Mouse (Mus musculus) limb, embryonic 15.5 days (tissue): ENCODE measurements at regions not wholly inside any gene's neighbourhood (a gene's known extent, or its start where the extent isn't known, plus 50 kb on each side); places are given as distances from the start of the nearest gene placed in this dataset.

Source experiments
- ATAC-seq: fragments of 200-750 bp; cut with Nextera tagmentation; 2 replicates; pipeline ENCODE4 v1.8.0; 2017; ENCODE audit warnings: low read depth, moderate TSS enrichment; ENCODE audit not compliant: insufficient number of reproducible peaks, low FRiP score, low TSS enrichment
- H3K27ac ChIP-seq: fragments of 300-500 bp; sonication (generic); 2 replicates; pipeline ENCODE4 v1.5.1; 2015; ENCODE audit warnings: moderate library complexity, mild to moderate bottlenecking, inconsistent platforms
- H3K27me3 ChIP-seq: fragments of 300-500 bp; sonication (generic); 2 replicates; pipeline ENCODE4 v1.6.1; 2015; ENCODE audit warnings: inconsistent platforms
- H3K36me3 ChIP-seq: fragments of 300-500 bp; sonication (generic); 2 replicates; pipeline ENCODE4 v1.6.1; 2015; ENCODE audit warnings: inconsistent platforms
- H3K4me1 ChIP-seq: fragments of 300-500 bp; sonication (generic); 2 replicates; pipeline ENCODE4 v1.6.1; 2015; ENCODE audit warnings: inconsistent platforms
- H3K4me2 ChIP-seq: fragments of 300-500 bp; sonication (generic); 2 replicates; pipeline ENCODE4 v1.6.1; 2015; ENCODE audit warnings: mild to moderate bottlenecking, inconsistent platforms
- H3K4me3 ChIP-seq: fragments of 300-500 bp; sonication (generic); 2 replicates; pipeline ENCODE4 v1.5.1; 2015; ENCODE audit warnings: mild to moderate bottlenecking, inconsistent platforms
- H3K9ac ChIP-seq: fragments of 300-500 bp; sonication (generic); 2 replicates; pipeline ENCODE4 v1.6.1; 2015; ENCODE audit warnings: inconsistent platforms
- H3K9me3 ChIP-seq: fragments of 300-500 bp; sonication (generic); 2 replicates; pipeline ENCODE4 v1.6.1; 2016; ENCODE audit warnings: inconsistent platforms
- WGBS: fragments of 180-500 bp; shearing (Covaris S2); methylation state at CpG from one replicate; pipeline ENCODE4 v1.1.7; 2015; 5-methylcytosine and 5-hydroxymethylcytosine counted together

DNA sequence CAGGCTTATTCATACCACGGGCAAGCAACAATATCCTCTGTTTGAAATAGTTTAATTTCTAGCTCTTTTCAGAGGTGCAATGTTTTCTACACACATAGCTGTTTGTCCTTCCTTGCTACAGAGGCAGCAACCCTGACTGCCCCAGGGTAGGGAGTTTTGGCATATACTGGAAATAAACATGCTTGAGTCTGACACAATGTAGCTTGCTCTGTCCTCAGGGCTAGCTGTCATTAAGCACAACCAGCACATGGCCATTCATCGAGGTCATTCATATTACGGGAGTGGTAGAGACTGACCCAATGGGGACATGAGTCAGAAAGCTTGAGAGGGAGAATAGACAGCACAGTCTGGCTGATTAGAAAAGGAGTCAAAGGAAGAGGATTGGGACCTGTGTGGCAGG is 677.8 kb downstream of the Zfp619 start:
- H3K4me1 ChIP-seq = no peaks in the 10 kb centered on the region
- H3K4me3 ChIP-seq = no peak overlapping the region
- no peak overlapping the region for H3K27ac ChIP-seq
- H3K9ac ChIP-seq = no peak overlapping the region
- ATAC-seq = no peak
- no peaks in the 10 kb centered on the region for H3K36me3 ChIP-seq
- no peaks in the 10 kb centered on the region for H3K9me3 ChIP-seq
- 87% methylated on average over 3 of the region's 3 CpGs for WGBS
- H3K4me2 ChIP-seq = no peak overlapping the region
- H3K27me3 ChIP-seq = no peaks in the 10 kb centered on the region

DNA sequence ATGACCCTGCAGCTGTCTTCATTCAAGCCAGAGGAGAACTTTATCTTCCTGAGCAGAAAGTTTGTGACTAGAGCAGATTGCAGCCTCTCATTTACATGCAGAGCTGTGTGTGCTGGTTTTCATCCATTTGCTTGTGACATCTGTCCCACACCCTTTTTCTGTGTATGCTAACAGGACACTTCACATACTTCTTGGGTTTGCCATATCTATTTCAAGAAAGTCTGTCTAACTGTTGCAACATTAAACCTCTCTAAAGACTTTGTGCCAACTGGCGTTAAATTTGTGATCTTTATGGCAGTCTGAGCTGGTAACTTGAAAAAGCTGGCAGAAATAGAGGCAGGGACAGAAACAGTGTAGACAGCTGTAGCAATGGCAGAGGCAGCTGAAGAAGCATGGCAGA is 685.0 kb downstream of the Zfp619 start:
- no peak for ATAC-seq
- no peaks in the 10 kb centered on the region for H3K4me1 ChIP-seq
- H3K9me3 ChIP-seq = no peaks in the 10 kb centered on the region
- no peak overlapping the region for H3K27ac ChIP-seq
- H3K4me3 ChIP-seq = no peak overlapping the region
- H3K4me2 ChIP-seq = no peak overlapping the region
- no peaks in the 10 kb centered on the region for H3K27me3 ChIP-seq
- 57% methylated on average over 1 of the region's 1 CpGs for WGBS
- no peaks in the 10 kb centered on the region for H3K36me3 ChIP-seq
- H3K9ac ChIP-seq = no peak overlapping the region

DNA sequence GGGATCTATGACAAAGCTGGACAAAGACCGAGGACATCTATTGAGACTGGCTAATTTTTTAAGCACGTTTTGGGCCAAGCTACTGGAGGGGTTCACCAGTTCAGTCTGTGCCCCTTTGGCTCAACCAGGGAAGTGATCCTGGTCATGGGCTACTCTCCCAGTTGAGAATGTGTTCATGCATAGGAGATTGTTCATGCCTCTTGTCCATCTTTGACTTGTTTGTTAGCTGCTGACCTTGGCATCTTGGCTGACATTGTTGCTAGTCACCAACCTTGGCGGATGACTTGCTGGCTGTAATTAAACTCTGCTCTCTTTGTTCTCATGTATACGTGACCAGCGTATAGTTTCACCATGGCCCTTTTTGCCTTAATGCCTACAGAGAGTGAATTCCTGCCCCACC is 686.2 kb upstream of the Vstm2b start:
- 77% methylated on average over 5 of the region's 5 CpGs for WGBS
- H3K4me1 ChIP-seq = no peaks in the 10 kb centered on the region
- H3K4me2 ChIP-seq = no peak overlapping the region
- H3K9ac ChIP-seq = no peak overlapping the region
- ATAC-seq = no peak
- no peak overlapping the region for H3K4me3 ChIP-seq
- H3K27ac ChIP-seq = no peak overlapping the region
- H3K27me3 ChIP-seq = no peaks in the 10 kb centered on the region
- H3K36me3 ChIP-seq = no peaks in the 10 kb centered on the region
- no peaks in the 10 kb centered on the region for H3K9me3 ChIP-seq

DNA sequence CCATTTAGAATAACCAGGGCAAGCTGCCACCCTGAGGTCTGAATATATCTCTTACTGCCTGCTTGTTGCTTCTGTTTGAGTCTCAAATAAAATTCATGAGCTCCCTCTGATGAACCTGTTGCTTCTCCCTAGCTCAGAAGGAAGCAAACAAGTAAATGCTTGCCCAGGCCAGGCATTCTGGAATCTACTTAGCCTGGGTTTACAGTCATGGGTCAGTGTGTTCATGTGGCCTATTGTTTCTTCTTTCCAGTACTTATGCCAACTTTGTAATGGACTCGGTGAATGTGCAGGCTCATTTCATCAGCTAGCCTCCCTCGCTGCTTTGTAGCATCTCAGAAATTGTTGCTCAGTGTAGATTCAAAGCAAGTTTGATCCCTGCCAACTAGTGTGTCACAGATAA is 685.6 kb upstream of the Vstm2b start:
- WGBS = 89% methylated on average over 2 of the region's 2 CpGs
- no peak overlapping the region for H3K4me2 ChIP-seq
- H3K9ac ChIP-seq = no peak overlapping the region
- H3K4me1 ChIP-seq = no peaks in the 10 kb centered on the region
- H3K4me3 ChIP-seq = no peak overlapping the region
- H3K27me3 ChIP-seq = no peaks in the 10 kb centered on the region
- H3K27ac ChIP-seq = no peak overlapping the region
- no peaks in the 10 kb centered on the region for H3K36me3 ChIP-seq
- ATAC-seq = no peak
- no peaks in the 10 kb centered on the region for H3K9me3 ChIP-seq

DNA sequence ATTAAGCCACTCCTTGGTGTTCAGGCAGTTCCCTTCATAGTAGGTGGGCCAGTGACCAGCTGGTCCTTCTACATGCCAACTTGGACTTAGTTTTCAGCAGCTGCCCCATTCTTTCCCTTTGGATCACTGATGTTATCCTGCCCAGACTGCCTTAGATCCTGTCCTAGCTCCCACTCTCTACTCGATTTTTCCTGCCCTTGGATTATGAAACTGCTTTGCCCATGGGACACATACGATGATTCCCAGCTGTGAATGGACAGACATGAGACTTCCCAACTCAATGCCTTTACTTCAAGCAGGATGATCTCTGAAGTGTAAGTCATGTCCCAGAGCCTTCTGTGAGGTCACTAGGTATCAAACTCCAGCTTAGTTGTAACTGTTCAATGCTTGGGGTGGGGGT is 684.5 kb upstream of the Vstm2b start:
- no peaks in the 10 kb centered on the region for H3K9me3 ChIP-seq
- no peak overlapping the region for H3K4me2 ChIP-seq
- H3K27me3 ChIP-seq = no peaks in the 10 kb centered on the region
- no peaks in the 10 kb centered on the region for H3K36me3 ChIP-seq
- no peak overlapping the region for H3K9ac ChIP-seq
- 64% methylated on average over 2 of the region's 2 CpGs for WGBS
- H3K4me3 ChIP-seq = no peak overlapping the region
- H3K27ac ChIP-seq = no peak overlapping the region
- no peaks in the 10 kb centered on the region for H3K4me1 ChIP-seq
- no peak for ATAC-seq

DNA sequence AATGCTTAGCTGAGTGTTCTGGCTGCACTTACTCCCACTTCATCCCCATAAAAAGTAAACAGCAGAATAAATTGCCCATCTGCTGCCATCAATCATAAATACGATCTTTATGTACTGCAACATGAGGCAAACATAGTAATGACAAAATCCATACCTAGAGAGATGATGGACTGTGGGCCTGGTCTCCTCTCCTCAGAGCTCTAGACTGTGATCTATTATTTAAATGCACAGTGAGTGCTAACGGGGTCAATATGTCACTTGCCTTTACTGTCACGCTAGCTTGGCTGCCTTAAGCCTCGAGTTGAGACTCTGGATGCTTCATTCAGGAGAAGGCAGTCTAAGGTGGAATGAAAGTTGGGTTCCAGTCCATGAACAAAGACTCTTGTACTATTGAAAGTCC is 683.7 kb upstream of the Vstm2b start:
- no peaks in the 10 kb centered on the region for H3K9me3 ChIP-seq
- H3K9ac ChIP-seq = no peak overlapping the region
- no peak overlapping the region for H3K4me2 ChIP-seq
- no peak overlapping the region for H3K27ac ChIP-seq
- no peaks in the 10 kb centered on the region for H3K27me3 ChIP-seq
- no peaks in the 10 kb centered on the region for H3K36me3 ChIP-seq
- no peak overlapping the region for H3K4me3 ChIP-seq
- no peak for ATAC-seq
- no peaks in the 10 kb centered on the region for H3K4me1 ChIP-seq
- 46% methylated on average over 4 of the region's 4 CpGs for WGBS

DNA sequence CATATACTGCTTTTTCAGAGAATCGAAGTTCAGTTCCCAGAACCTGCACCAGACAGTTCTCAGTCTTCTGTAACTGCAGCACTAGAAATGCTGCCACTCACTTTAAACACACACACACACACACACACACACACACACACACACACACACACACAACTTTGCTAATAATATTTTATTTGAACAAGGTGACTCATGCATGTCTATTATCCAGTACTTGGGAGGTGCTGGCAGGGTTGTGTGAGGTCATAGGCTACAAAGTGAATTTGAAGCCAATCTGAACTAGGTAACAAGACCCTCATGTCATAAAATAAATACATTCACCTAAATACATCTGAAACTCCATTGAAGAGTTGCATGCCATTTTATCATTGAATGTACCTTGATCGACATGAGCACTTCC is 682.9 kb upstream of the Vstm2b start:
- H3K9me3 ChIP-seq = no peaks in the 10 kb centered on the region
- WGBS = 54% methylated on average over 2 of the region's 2 CpGs
- no peak overlapping the region for H3K27ac ChIP-seq
- H3K4me1 ChIP-seq = no peaks in the 10 kb centered on the region
- H3K36me3 ChIP-seq = no peaks in the 10 kb centered on the region
- H3K27me3 ChIP-seq = no peaks in the 10 kb centered on the region
- no peak overlapping the region for H3K4me3 ChIP-seq
- no peak overlapping the region for H3K9ac ChIP-seq
- no peak for ATAC-seq
- H3K4me2 ChIP-seq = no peak overlapping the region

DNA sequence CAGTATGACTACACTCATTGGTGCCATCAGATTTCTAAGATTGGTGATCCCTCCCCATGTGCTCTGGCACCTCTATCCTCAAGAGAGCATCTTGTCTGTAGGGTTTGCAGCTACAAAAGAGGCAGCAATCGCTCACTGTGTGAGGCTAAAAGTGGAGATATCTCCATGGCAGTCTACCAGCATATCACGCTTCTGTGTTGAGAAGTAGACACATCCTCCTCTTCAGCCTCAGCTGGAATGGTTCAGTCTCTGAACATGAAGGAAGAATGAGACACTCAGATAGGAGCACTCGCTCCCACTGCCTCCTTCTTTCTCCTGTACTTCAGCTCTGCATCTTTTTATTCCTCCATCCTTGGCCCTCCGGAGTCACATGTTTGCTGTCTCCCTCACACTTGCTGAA is 677.6 kb upstream of the Vstm2b start:
- Histone ChIP-seq H3K27me3 (no peaks in the 10 kb centered on the region), H3K4me1 (no peaks in the 10 kb centered on the region), H3K9ac (no peak overlapping the region), H3K27ac (no peak overlapping the region), H3K9me3 (no peaks in the 10 kb centered on the region), H3K36me3 (no peaks in the 10 kb centered on the region), H3K4me2 (no peak overlapping the region), H3K4me3 (no peak overlapping the region)
- WGBS = 80% methylated on average over 4 of the region's 4 CpGs
- ATAC-seq = no peak

DNA sequence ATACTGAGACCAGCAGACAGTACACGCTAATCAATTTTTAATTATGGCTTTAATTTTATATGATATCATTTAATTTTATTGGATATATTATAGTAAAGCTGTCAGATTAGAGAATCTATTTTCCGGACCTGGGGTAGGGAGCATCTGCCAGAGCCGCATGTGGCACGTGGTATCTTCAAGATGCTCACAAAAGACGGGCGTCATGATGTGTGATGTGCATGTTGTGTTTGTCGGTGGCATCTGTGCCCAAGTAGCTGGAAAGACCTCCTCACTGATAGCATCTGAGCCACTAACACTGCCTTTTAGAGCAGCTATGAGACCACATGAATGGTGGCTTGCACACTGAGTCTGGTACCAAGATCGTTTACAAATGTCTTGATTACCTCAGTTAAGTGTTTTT is 652.9 kb upstream of the Vstm2b start:
- Histone ChIP-seq H3K36me3 (no peaks in the 10 kb centered on the region), H3K27ac (no peak overlapping the region), H3K27me3 (no peaks in the 10 kb centered on the region), H3K4me3 (no peak overlapping the region), H3K9ac (no peak overlapping the region), H3K4me2 (no peak overlapping the region), H3K9me3 (no peaks in the 10 kb centered on the region), H3K4me1 (no peaks in the 10 kb centered on the region)
- 86% methylated on average over 8 of the region's 8 CpGs for WGBS
- ATAC-seq = no peak

DNA sequence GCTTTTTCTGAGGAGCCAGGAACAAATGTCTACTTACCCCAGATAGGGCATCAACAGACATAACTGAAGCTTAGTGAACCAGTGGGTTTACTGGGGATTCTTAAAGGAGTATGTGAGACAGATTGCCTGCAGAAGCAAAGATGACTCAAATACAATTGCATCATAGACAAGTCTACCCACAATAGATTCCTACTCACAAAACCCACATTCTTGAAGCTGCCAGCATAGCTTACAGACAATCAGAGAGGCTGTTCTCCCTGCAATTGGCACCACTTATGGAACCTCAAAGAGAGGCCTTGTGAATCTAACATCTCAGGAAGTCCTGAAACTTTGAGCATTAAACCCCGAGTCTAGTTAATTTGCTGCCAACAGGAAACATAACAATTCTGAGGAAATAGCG is 649.6 kb upstream of the Vstm2b start:
- whole genome bisulfite sequencing = 64% methylated on average over 2 of the region's 2 CpGs
- Histone ChIP-seq H3K4me1 (no peaks in the 10 kb centered on the region), H3K4me3 (no peak overlapping the region), H3K27ac (no peak overlapping the region), H3K27me3 (no peaks in the 10 kb centered on the region), H3K4me2 (no peak overlapping the region), H3K9me3 (no peaks in the 10 kb centered on the region), H3K9ac (no peak overlapping the region), H3K36me3 (no peaks in the 10 kb centered on the region)
- no peak for ATAC-seq

DNA sequence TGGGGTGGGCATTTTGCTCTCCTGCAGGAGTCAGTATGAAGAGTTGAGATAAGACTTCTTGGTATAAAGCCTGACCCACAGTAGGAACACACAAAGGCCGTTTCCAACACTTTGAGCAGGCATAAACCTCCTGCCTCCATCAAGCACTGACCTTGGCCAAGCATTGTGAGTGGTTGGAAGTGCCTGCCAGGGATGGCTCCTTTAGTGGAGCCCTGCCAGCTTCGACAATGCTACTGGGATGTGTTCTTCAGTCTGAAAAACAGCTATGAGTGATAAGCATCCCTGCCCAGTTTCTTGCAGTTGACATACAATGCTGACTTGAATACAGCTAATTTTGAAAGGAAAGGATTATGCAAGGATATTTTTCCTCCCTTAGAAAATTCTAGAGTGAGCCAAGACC is 644.6 kb upstream of the Vstm2b start:
- Histone ChIP-seq H3K9ac (no peak overlapping the region), H3K4me2 (no peak overlapping the region), H3K9me3 (no peaks in the 10 kb centered on the region), H3K36me3 (no peaks in the 10 kb centered on the region), H3K4me1 (peaks cover 8% of the 10 kb centered on the region; the same call in 1 of the 2 replicates), H3K27ac (no peak overlapping the region), H3K27me3 (no peaks in the 10 kb centered on the region), H3K4me3 (no peak overlapping the region)
- ATAC-seq = no peak
- WGBS = 59% methylated on average over 2 of the region's 2 CpGs

DNA sequence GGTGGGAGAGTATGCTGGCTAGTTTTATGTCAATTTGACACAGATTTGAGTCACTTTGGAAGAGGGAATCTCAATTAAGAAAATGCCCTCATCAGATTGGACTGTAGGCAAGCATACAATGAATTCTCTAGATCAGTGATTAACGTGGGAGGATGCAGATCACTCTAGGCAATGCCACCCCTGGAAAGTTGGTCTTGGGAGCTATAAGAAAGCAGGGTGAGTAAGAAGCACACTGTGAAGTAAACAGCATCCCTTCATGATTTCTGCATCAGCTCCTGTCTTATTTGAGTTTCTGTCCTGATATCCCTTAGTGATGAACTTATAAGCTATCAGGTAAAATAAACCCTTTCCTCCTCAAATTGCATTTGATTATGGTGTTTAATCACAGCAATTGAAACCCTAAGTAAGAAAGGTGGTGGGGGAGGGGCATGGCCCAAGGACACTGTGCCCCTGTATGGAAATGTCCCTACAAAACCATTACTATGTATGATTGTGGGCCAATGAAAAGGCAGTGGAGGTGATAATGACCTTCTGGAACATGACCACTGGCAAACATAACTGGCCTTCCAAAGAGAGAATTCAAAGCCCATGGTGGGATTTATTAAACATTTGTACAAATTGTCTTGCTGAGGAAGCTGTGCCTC is 640.3 kb upstream of the Vstm2b start:
- H3K9ac ChIP-seq = no peak overlapping the region
- no peaks in the 10 kb centered on the region for H3K9me3 ChIP-seq
- no peak for ATAC-seq
- no peaks in the 10 kb centered on the region for H3K36me3 ChIP-seq
- no peak overlapping the region for H3K27ac ChIP-seq
- H3K4me2 ChIP-seq = no peak overlapping the region
- 53% methylated on average over 1 of the region's 1 CpGs for WGBS
- no peak overlapping the region for H3K4me3 ChIP-seq
- no peaks in the 10 kb centered on the region for H3K27me3 ChIP-seq
- H3K4me1 ChIP-seq = peaks cover 8% of the 10 kb centered on the region; the same call in 1 of the 2 replicates

DNA sequence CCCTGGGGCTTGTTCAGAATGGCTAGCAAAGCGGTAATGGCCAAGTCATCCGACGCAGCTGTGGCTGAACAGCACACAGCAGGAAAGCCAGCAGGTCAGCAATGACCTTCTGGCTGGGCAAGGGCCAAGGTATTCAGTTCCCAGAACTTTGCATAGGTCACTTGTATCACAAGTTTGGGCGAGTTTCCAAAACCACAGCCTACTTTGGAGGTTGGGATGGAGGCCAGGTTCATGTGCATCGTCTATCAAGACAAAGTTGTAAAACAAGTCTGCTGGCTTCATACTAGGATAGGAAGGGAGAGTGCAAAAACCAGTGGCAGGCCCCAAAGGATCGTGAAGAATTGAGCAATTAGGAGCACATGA is 639.8 kb upstream of the Vstm2b start:
- no peaks in the 10 kb centered on the region for H3K9me3 ChIP-seq
- no peak overlapping the region for H3K9ac ChIP-seq
- peak; percentile 59; the same call in 1 of the 2 replicates for ATAC-seq
- peaks cover 8% of the 10 kb centered on the region; the same call in 1 of the 2 replicates for H3K4me1 ChIP-seq
- no peak overlapping the region for H3K4me2 ChIP-seq
- no peak overlapping the region for H3K4me3 ChIP-seq
- WGBS = 31% methylated on average over 6 of the region's 6 CpGs
- no peaks in the 10 kb centered on the region for H3K27me3 ChIP-seq
- no peak overlapping the region for H3K27ac ChIP-seq
- H3K36me3 ChIP-seq = no peaks in the 10 kb centered on the region
